Mouse (Mus musculus) T-helper 1 cell (primary cell): Measurements from ENCODE around the gene Tmtc2.
"Not testable (repeated sequence)": the region's sequence is repeated elsewhere in the genome, so short reads cannot be mapped to it uniquely, and the experiment has no call there.

Experiments used
- in situ Hi-C: fragments of 300-600 bp; cut with MboI, MseI; formaldehyde crosslinking; loops from one replicate; pipeline ENCODE4 v1.15.1; 2025; ENCODE audit warnings: high pct_unique_total_duplicates

Tmtc2 gene

DNA sequence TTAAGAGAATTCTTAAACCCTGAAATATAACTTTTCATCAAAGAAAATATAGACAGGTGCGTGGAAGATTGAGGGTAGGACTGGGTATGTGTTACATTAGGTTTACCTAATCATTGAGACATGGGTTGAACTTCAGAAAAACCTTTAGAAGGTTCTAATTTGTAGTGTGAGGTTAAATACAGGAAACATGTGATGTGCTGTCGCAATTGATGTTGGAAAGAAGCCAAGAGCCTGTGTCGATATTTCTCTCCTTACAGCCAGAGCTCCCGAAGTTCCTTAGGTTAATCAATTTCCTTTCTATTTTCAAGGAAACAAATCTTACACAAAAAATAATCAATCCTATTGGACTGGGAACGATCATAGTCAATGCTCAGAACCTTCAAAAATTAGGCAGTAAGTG, 261.3 kb downstream of the Tmtc2 start:
- in situ Hi-C loops = no loop called here

DNA sequence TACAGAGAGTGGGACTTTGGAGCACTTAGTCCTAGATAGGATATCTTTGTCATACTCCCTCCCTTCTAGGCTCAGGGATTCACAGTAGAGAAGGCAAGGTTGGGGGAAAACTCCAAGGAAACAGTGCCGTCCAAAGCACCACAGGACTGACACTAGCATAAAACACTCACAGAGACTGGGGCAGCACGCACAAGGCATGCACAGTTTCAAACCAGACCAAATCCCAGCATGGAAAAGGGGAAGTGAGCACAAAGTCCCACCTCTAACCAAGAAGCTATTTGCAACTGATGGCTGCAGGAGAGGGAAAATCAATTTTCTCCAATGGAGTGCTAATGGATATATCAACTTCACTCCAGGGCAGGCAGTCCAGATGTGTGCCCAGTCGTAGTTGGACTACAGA, 276.7 kb downstream of the Tmtc2 start:
- in situ Hi-C loops = no loop called here

DNA sequence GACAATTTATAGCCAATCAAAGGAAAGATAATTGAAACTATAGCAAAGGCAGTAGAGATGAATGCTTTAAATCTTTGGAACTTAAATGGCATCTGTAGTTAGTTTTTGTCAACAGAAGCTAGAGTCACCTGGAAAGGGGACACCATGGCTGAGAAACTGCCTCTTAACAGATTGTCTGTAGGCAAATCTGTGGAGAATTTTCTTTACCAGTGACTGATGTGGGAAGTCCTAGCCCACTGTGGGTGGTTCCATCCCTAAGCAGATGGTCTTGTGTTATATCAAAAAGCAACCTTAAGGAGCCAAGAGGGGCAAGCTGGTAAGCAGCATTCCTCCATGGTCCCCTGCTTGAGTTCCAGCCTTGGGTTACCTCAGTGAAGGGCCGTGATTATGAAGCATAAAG, 281.3 kb downstream of the Tmtc2 start:
- in situ Hi-C loops = no loop called here

DNA sequence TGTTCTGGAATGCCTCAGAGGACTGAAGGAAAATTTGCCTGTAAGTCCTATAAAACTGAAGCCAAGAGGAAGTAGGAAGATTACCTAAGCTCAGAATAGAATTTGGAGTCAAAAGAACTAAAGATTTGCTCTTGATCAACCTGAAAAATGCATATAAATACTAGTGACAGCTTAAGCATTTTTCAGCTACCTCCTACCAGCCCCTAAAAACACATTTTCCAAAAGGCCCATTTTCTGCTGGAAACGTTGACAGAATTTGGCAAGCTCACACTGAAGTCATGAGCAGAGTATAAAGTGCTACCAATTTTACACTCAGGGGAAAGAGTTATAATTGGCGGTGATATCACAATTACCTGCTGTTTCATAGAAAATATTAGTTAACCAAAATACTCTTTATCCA, 285.8 kb downstream of the Tmtc2 start:
- in situ Hi-C loops = no loop called here

DNA sequence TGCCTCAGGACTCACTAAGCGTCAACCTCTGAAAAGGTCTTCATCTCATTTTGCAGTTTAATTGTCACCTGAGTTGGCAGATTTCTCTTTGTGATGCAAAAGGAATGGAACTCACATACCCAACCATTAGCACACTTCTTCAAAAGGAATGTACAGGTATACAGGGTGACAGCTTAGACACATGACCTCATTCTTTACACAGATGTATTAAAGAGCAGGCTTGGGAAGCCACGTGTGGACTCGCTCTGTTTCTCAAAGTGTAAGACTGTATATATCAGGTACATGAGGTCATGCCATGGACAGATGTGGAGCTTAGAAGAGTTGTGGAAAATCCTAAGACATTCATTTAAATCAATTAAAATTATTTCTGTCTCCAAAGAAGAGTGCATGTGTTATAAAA, 286.7 kb downstream of the Tmtc2 start:
- in situ Hi-C loops = no loop called here

DNA sequence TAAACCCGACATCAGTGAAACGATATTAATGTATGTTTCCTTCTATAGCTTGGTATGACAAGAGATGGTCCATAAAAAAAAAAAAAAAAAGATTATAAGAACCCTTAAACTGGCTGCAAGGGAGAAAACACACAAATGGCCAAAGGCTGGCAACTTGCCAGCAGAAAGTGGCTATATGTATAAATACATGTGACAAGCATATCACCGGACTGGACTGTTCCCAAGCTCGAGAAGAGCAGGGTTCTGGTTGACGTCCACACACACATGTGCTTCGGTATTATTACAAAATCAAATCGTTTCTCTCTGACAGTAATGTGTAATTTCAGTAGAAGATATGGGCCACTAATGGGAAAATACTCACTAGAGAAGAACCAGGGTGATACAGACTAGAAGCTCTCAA, 287.2 kb downstream of the Tmtc2 start:
- in situ Hi-C loops = no loop called here

DNA sequence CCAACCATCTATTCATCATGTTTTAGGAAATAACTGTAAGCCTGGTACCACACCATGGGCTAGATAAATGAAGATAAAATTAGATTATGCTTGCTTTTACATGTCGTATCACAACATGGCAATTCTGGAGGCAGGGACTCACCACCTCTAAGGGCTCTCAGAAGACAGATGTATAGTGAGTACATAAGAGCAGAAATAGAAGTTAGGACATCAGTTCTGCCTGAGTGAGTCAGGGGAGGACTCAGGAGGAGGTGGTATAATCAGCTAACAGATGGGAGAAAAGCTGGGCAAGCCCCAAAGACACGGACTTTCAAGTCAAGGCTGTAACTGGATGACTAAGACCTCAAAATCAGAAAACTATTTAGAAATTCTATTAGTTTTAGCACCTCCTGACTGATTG, 288.0 kb downstream of the Tmtc2 start:
- in situ Hi-C loops = no loop called here

DNA sequence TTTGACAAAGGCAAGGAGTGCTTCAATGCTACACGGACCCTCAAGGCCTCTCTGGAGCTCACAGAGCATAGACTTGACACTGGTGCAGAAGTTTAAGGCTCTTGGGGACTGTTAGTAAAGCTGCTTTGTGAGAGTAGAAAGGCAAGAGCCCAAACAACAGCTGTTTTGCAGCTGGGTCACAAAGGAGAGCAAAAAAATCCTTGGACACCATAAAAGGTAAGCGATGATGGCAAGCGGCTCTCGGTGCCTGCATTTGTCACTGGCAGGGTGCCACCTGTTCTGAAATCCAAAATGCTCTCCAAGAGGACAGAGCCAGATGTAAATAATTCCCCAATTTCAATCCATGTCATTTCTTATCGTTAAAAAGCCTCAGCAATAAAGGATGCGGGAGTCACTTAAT, 290.1 kb downstream of the Tmtc2 start:
- in situ Hi-C loops = no loop called here

DNA sequence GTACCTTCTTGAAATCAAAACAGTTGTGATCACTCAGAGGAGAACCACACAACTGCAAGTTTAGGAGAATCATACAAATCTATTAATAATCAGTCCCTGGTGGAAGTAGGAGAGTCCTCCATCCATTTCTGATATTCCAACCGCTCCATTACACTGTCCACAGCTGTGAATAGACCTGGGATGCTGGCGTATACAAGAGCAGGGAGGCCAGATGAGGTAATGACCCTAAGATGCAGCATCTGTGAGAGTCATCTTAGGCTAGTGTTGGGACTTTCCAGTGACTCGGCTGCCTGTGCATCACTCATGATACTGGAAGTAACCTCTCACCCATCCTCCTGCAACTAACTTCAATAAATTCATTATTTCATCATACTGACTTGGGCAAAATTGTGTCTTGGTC, 293.3 kb downstream of the Tmtc2 start:
- in situ Hi-C loops = no loop called here

DNA sequence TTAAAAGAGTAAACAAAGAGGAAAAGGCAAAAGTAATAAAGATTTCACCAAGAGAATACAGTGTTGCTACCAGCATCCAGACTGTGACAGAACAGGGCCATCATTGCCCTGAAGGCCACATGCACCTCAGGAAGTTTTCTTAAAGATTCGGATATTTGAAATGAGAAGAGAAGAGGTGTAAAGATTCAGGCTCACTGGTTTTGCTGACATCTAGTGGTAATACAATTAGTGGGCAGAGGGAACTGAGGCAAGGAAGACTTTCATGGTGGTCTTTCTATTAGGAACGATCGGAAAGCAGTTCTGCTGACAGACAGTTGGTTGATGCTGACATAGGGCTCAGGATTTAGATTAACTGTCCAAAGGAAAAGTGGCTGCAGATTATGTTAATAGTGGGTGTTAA, 314.2 kb downstream of the Tmtc2 start:
- in situ Hi-C loops = no loop called here

DNA sequence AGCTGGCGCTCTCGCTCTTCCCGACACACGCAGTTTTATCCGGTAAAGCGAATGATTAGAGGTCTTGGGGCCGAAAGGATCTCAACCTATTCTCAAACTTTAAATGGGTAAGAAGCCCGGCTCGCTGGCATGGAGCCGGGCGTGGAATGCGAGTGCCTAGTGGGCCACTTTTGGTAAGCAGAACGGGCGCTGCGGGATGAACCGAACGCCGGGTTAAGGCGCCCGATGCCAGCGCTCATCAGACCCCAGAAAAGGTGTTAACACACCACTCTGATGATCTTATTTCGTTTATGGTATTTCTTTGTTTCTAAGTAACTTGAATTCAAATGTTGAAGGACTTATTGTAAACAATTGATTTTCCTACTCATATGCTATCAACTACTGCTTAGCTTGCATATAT, 336.0 kb downstream of the Tmtc2 start:
- in situ Hi-C loops = not testable (repeated sequence)

DNA sequence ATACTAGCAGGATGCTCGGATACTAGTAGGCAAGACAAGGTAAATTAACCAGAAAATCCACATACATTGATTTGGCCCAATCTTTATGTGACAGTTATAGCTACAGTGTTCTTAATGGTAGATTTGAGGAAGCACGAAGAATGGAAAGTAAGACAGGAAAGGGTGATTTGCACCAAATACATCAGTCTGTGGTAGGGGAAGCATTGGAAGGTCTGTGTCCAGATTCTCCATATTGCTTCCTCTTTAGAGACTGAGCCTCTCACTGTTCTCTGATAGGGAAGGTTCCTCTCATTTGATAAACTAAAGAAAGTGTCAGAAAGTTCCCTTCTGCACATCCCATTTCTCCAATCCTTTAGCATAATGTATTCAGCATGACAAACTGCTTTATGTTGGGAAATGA, 341.4 kb downstream of the Tmtc2 start:
- in situ Hi-C loops = no loop called here

DNA sequence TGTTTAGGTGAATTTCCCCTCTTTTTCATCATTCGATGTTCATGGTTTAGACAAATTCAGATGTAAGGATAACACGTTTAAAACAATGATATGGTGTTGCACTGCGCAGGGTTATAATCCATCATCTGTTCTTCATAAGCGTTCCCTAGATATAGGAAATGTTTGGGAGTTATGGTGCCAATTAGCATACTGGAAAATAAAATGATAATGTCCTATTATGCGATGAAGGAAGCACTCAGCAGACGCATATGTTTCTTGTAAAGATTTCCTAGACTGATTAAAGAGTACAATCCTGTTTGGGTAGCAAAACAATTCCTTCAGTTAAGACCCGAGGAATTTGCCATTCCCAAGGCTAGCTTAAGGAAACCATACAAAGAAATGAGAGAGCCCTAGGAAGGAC, 343.8 kb downstream of the Tmtc2 start:
- in situ Hi-C loops = no loop called here

DNA sequence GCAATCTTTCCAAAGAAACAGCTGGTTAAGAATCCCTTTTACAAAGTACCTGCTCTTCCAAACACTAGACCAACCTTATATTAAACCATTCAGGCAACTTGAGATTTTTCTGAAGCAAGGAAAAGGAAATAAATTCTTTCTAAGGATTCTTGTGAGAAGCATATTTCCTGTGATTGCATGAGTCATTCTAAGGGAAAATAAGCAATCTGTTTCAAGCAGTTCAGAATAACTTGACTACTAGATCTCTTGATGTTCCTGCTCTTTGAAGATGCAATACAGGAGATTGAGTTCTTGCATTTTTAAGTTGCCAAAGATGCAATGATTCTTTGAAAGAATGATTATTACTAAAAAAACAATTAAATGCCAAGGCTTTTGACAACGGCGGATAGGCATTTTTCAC, 345.6 kb downstream of the Tmtc2 start:
- in situ Hi-C loops = no loop called here

DNA sequence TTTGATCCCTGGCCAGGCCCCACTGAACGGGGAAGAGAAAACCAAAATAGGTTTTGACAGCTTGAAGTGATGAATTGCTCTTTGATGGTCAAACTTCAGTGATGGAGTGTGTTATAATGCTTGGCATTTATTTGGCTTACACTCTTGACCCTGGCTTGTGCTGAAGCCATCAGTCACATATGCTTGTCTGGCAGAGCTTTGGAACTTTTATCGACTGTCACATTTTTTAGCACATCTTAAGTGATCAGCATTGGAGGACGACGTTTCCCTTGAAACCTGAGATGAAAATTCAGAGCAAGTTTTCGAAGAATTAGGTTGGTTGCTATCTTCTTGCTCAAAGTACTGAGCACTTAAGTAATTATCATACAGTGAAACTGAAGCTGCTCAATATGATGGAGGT, 346.6 kb downstream of the Tmtc2 start:
- in situ Hi-C loops = no loop called here

DNA sequence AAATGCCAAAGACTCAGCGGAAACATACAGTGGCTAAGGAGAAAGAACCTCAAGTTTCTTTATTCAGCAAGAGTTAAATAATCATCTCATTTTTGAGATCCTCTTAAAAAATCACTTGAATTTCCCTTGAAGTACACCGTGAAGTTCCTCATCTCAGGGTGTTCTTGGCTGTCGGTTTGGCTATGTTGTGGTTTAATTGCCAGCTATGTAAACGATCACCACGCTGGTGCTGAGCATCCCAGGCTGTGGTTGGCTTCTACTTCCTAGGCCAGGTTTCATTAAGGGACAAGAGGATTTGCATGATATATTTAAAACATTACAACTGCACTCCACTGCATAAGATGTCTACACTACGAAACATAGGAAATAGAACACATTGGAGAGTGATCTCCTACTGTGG, 348.5 kb downstream of the Tmtc2 start:
- in situ Hi-C loops = no loop called here

DNA sequence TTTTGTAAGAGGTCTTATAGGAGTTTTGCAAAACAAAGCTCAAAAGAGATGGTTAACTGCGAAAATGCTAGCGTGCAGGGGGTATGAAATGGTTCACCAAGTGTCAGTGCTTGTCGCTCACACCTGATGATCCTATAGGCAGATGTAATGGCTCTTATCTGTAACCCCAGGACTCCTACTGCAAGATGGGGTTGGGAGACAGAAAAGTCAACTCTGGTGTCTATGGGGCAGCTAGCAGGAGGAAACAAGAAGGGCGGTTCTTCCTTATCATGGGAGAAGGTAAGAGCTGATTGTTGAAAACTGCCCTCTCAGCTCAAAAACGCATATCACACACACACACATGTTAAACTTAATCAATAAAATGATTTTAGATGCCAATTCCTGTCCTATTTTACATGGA, 351.3 kb downstream of the Tmtc2 start:
- in situ Hi-C loops = no loop called here

DNA sequence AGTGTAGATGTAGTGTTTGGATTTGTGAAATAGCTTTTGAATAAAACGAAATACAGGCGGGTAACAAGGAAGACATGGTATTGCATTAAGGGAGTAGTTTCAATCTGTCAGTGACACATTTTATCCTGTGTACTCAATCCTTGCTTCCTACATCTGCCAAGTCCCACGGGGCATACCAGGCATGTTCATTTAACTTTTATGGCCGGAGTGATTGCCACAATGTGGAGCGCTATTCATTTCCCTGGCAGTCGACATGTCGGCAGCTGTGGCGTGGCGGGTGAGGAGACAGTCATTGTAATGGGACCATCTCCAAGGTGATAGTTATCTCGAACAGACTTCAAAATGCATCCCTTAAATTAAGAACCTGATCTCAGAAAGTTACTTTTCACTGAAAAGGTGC, 372.8 kb downstream of the Tmtc2 start:
- in situ Hi-C loops = no loop called here

DNA sequence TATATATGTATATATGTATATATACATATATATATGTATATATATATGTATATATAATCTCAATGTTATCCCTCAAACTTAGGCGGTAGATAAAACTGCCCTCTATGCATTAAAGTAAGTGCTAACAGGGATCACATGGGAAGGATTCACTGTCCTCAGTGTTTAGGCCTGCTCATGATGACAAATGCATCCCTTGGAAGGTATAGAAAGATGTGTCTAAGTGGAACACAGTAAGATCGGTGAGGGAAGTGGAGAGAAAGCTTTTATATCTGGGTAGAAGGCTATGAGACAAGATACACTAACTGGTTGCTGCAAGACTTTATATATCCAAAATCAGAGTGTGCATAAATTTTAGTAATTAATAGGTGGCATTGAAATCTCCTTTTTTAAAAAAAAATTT, 373.6 kb downstream of the Tmtc2 start:
- in situ Hi-C loops = no loop called here

DNA sequence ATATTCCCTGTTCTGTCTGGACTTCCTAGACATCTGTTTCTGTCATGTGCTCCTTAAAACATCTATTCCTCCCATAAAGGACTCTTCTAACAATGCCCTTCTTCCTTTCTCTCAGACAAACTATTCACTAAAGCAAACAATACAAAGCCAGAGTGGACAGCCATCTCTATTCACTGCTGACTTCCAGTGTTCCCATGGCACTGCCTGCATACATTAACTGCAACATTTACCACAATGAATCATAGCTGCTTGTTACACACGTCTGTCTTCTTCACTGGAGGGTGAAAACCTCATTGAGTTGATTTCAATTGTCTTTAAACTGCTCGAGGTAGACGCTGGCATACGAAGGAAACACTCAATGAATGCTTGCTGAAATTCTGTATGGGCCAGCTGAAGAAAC, 374.2 kb downstream of the Tmtc2 start:
- in situ Hi-C loops = no loop called here

DNA sequence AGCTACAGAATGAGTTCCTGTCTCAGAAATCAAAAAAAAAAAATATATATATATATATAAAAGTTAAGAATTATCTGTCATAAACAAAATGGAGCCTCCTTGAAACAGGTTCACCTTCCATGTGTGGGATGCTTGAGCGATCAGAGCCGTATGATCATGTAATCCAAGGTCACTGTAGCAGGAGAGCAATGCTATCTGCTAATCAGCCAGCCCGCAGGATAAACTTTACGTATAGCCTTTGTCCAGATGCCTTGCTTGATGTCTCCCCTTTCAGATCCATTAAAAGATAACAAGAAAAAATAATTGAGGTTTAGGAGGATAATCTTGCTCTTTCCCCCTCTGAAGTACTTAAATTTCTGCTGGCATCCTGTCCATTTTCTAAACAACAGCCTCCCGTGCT, 374.7 kb downstream of the Tmtc2 start:
- in situ Hi-C loops = no loop called here

DNA sequence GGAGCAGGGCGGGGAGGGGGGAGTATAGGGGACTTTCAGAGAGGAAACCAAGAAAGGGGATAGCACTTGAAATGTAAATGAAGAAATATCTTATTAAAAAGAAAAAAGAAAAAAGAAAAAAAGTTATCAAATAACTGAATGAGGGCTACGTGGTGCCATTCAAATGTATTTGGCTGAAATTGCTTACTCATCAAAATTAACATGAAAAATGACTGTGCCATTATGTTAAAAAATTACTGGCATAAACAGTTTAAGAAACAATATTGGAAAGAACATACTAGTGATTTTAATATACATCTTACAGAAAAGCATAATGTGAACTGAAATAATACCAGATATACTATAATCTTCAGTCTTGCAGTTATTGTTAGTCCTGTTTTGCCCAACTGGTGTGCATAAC, 378.9 kb downstream of the Tmtc2 start:
- in situ Hi-C loops = no loop called here

DNA sequence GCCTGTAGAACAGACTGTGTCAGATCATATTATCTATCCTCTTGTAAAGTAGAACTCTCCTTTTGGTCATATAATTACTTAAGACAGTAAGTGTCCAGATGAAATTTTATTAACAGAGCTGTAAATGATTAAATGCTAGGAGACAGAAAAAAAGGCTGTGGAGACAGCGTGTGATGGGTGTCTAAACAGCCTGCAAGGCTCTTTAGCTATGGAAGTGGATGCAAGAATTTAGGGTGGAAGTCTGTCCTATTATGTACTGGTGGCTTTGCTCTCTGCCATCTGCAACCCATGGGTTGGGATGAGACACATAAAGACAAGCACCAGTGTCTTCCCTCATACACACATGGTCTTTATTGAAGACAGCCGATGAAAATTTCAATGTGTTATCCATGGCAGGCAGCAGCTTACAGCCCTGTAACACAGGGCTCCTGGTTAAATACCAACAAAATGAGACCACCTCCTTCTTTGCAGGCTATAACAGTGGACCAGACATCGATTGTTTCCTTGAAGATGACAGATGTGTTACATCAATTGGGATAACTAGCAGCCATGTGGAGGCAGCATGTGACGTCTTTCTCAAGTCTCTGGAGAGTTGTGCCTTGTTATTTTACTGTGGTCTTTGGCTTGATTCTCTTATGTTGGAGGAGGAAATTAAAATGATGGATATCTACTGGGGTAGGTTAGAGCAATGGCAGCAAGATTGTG, 380.3 kb downstream of the Tmtc2 start:
- in situ Hi-C loops = no loop called here

DNA sequence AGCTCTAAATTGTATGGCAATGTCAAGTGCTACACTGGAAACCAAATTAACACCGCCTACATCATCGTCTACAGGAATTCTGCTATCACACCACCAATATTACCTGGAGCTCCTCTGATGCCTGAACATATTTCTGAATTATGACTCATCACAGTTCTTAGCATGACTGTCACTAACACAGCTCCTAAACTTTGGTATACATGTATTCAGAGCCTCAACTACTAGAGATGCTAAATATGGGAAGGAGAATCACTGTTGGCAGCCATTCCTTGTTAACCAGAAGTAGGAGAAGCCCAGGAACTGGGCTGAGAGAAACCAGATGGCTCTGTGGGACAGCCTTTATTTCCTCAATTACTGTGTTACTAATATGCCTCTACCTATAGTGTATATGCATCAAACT, 382.2 kb downstream of the Tmtc2 start:
- in situ Hi-C loops = no loop called here
